Mouse (Mus musculus) liver (tissue): ENCODE data around the gene Gm9044.
"Not testable (repeated sequence)": the region's sequence is repeated elsewhere in the genome, so short reads cannot be mapped to it uniquely, and the experiment has no call there.

Source experiments
- DNase-seq: peaks from one replicate; pipeline ENCODE4 v3.0.0-alpha.2; 2020; ENCODE audit warnings: mixed read lengths

The Gm9044 gene

DNA sequence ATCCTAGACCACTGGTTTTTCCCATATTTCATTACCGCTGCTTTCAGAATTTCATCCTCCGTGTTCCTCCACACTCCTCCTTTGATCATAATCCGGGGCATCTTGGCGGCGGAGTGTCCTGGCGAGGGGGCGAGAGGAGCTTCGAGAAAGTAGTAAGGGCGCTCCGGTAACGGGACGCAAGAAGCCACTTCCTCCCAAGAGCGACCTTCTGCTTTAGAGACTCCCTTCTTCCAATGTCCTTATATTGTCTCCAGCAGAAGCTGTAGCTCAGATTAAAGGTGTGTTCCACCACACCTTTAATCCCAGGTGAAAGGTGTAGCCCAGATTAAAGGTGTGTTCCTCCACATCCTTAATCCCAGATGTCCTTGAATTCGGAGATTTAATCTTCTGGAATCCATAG lies at the start of gene Gm9044:
Gene Gm9044 (minus strand): TSS at position 101 of the 400 bp plus-strand sequence.
- DNase-seq, result not testable (repeated sequence)

DNA sequence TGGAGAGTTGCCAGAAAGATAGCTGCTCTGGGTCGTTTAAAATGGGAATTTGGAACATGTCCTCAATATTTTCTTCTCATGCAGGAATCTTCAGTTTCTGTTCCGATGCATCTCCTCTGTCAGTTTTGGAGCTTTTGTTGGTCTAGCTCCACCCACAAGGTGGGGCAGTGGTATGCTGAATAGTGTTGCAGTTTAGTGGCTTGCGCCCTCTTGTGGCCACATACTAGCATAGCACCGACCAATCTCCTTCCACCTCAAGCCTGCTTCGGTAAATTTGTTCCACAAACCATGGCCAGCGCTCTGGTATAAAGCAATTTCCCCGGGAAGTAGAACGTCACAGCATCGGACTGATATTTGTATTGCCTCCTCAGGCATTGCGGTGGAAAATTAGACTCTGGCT lies 38.2 kb upstream of the Gm9044 start:
- DNase-seq, result peak; percentile 76

DNA sequence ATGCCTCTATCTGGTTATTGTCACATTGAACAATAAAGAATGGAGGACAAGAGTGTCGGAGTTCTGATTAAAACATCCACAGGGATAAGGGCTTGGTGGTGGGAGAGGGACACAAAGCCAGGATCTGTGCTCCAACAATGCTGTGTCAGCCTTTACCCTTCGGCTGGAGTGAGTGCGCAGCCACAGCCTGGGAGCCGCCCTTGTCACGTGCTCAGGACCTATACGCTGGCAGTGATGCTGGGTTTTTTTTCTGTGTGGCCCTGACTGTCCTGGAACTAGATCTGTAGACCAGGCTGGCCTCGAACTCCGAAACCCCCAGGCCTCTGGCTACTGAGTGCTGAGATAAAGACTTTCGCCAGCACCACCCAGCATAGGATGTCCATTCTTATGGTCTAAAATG lies 37.3 kb upstream of the Gm9044 start:
- no peak for DNase-seq

DNA sequence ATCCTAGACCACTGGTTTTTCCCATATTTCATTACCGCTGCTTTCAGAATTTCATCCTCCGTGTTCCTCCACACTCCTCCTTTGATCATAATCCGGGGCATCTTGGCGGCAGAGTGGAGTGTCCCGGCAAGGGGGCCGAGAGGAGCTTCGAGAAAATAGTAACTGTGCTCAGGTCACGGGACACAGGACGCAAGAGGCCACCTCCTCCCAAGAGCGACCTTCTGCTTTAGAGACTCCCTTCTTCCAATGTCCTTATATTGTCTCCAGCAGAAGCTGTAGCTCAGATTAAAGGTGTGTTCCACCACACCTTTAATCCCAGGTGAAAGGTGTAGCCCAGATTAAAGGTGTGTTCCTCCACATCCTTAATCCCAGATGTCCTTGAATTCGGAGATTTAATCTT lies 21.8 kb upstream of the Gm9044 start, which contains the start of gene Gm9049:
Gene Gm9049 (minus strand): TSS at position 101 of the 400 bp plus-strand sequence.
- not testable (repeated sequence) for DNase-seq

DNA sequence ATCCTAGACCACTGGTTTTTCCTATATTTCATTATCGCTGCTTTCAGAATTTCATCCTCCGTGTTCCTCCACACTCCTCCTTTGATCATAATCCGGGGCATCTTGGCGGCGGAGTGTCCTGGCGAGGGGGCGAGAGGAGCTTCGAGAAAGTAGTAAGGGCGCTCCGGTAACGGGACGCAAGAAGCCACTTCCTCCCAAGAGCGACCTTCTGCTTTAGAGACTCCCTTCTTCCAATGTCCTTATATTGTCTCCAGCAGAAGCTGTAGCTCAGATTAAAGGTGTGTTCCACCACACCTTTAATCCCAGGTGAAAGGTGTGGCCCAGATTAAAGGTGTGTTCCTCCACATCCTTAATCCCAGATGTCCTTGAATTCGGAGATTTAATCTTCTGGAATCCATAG lies 16.4 kb upstream of the Gm9044 start, which contains the start of gene Gm9048:
Gene Gm9048 (minus strand): TSS at position 101 of the 400 bp plus-strand sequence.
- not testable (repeated sequence) for DNase-seq

DNA sequence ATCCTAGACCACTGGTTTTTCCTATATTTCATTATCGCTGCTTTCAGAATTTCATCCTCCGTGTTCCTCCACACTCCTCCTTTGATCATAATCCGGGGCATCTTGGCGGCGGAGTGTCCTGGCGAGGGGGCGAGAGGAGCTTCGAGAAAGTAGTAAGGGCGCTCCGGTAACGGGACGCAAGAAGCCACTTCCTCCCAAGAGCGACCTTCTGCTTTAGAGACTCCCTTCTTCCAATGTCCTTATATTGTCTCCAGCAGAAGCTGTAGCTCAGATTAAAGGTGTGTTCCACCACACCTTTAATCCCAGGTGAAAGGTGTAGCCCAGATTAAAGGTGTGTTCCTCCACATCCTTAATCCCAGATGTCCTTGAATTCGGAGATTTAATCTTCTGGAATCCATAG lies 10.9 kb upstream of the Gm9044 start, which contains the start of gene Gm9046:
Gene Gm9046 (minus strand): TSS at position 101 of the 400 bp plus-strand sequence.
- not testable (repeated sequence) for DNase-seq

DNA sequence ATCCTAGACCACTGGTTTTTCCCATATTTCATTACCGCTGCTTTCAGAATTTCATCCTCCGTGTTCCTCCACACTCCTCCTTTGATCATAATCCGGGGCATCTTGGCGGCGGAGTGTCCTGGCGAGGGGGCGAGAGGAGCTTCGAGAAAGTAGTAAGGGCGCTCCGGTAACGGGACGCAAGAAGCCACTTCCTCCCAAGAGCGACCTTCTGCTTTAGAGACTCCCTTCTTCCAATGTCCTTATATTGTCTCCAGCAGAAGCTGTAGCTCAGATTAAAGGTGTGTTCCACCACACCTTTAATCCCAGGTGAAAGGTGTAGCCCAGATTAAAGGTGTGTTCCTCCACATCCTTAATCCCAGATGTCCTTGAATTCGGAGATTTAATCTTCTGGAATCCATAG lies 5.5 kb upstream of the Gm9044 start, which contains the start of gene Gm9045:
Gene Gm9045 (minus strand): TSS at position 101 of the 400 bp plus-strand sequence.
- not testable (repeated sequence) for DNase-seq

DNA sequence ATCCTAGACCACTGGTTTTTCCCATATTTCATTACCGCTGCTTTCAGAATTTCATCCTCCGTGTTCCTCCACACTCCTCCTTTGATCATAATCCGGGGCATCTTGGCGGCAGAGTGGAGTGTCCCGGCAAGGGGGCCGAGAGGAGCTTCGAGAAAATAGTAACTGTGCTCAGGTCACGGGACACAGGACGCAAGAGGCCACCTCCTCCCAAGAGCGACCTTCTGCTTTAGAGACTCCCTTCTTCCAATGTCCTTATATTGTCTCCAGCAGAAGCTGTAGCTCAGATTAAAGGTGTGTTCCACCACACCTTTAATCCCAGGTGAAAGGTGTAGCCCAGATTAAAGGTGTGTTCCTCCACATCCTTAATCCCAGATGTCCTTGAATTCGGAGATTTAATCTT lies 5.3 kb downstream of the Gm9044 start, which contains the start of gene Gm9040:
Gene Gm9040 (minus strand): TSS at position 101 of the 400 bp plus-strand sequence.
- not testable (repeated sequence) for DNase-seq

DNA sequence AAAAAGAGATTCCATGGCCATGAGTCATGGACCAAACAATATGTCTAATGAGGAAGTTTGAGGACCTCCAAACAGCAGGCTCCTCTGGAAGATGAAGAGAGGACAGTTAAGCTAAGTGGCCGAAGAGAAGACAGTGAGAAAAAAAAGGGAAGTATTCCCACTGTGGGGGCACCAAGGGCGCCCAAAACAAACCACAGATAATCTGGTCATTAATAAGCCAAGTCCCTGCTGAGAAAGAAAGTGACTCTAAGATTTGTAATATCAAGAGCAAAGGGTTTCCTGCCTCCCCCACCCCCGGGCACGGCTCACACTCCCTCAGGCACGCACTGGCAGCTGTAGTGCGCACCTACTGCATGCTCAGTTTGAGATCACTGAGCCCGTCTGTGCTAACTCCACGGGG lies 13.2 kb downstream of the Gm9044 start:
- DNase-seq, result no peak

DNA sequence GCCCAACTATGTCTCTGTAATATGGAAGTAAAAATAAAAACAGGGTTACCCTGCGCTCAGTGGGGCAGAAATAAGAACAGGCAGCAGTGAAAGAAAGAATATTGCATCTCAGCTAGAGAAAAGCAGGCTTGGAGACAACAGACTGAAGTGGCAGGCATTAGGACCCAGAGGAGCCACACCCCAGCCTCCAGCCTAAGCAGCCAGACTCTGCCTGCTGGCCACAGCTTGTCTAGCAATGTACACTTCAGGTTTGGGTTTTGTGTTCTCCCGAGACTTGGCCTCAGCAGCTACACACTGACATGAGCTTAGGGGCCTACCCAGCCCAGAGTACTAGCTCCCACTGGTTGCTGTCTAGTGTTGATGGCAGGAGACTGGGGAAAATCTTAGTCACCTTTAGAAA lies 30.1 kb downstream of the Gm9044 start:
- not testable (repeated sequence) for DNase-seq

DNA sequence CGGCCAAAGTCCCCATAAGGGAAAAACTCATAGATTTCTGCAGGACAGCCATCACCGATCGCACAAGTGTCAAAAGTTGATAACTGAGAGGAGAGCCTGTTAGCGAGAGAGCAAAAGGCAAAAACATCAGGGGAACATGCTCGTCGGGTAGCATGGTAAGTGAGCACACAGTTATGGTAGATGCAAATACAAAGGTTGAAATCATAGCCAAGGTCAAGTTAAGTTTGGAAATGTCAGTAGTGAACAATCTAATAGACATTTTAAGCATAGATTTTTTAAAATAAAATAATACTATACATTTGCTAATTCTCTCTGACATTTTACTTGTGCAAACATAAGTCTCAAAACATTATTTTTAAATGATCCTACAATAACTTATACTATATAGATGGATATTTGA lies 37.3 kb downstream of the Gm9044 start, which contains the start of gene Iltifb:
Gene Iltifb (minus strand): TSS at position 101 of the 400 bp plus-strand sequence.
- no peak for DNase-seq

DNA sequence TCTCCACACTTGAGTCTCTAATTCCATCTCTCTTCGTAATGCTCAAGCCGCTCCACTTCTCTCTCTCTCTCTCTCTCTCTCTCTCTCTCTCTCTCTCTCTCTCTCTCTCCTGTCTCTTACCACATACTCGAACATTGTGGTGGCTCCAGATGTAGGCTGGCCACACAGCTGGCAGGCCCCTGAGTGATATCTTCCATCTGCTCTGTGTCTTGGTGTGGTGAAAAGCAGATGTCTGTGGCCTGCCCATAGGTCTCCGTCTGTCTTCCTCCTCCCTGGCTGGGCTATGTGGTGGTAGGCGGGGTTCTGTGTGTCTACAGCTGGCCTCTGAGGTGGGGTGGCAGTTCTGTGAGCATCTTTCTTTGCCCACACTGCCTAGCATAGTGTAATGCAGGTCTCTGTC lies 49.2 kb downstream of the Gm9044 start:
- not testable (repeated sequence) for DNase-seq

DNA sequence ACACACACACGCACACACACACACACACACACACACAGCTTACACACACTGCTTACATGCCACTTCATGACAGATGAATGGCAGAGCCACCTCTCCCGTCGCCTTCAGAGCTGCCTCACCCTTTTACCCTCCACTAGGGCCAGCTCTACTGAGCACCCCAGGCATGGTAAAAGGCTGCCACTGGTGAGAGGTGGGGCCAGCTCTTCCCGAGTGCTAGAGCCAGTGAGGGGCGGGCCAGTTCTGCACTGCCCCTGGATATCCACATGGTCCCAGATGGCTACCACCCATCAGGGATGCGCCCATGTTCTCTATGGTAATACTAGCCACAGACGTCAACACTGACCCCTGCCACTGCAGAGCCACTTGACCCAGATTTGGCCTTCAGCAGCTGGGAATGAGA lies 49.6 kb downstream of the Gm9044 start:
- not testable (repeated sequence) for DNase-seq
